Mouse (Mus musculus): ENCODE data around the gene Zfp281. TPM values are rescaled to one million over a fixed set of nuclear protein-coding genes. Genes with fewer than 3 reads are reported as not detected.

The Zfp281 gene
- polyA plus RNA-seq, 1 experiment from 2014 or later, result 20.7 TPM

- Histone ChIP-seq H3K36me3 (ENCODE audit: control insufficient read depth, insufficient read depth, low read length) (no peaks in the 10 kb centered on the region), H3K4me1 (ENCODE audit: control insufficient read depth, insufficient read depth, low read length) (no peaks in the 10 kb centered on the region), H3K4me3 (ENCODE audit: low read depth, low read length) (no peak overlapping the region), H3K9ac (replicated peaks; ENCODE audit: low read depth, low read length) (no peak overlapping the region), H3K27ac (ENCODE audit: low read length) (no peak overlapping the region), H3K4me2 (replicated peaks; ENCODE audit: low read depth, low read length) (no peak overlapping the region), H3K27me3 (ENCODE audit: control insufficient read depth, insufficient read depth, low read length) (no peaks in the 10 kb centered on the region), H3K9me3 (ENCODE audit: control insufficient read depth, low read depth, low read length) (no peaks in the 10 kb centered on the region)
- no peak for ATAC-seq (ENCODE audit: insufficient number of reproducible peaks, insufficient read depth, low FRiP score, low read depth)
- 89% methylated on average over 7 of the region's 7 CpGs for WGBS
These were observed 13.5 kb downstream of the Zfp281 start for GRCm38 (mm10) chr1:136638211-136638610.

- Histone ChIP-seq H3K27me3 (ENCODE audit: control insufficient read depth, insufficient read depth, low read length) (no peaks in the 10 kb centered on the region), H3K4me3 (ENCODE audit: low read depth, low read length) (no peak overlapping the region), H3K4me1 (ENCODE audit: control insufficient read depth, insufficient read depth, low read length) (no peaks in the 10 kb centered on the region), H3K27ac (ENCODE audit: low read length) (no peak overlapping the region), H3K4me2 (replicated peaks; ENCODE audit: low read depth, low read length) (no peak overlapping the region), H3K9me3 (ENCODE audit: control insufficient read depth, low read depth, low read length) (no peaks in the 10 kb centered on the region), H3K36me3 (ENCODE audit: control insufficient read depth, insufficient read depth, low read length) (no peaks in the 10 kb centered on the region), H3K9ac (replicated peaks; ENCODE audit: low read depth, low read length) (no peak overlapping the region)
- WGBS, result 87% methylated on average over 5 of the region's 5 CpGs
- ATAC-seq (ENCODE audit: insufficient number of reproducible peaks, insufficient read depth, low FRiP score, low read depth), result no peak
These were observed 14.0 kb downstream of the Zfp281 start for GRCm38 (mm10) chr1:136638699-136639098.

GRCm38 (mm10) chr1:136639221-136639620 lies 14.5 kb downstream of the Zfp281 start:
- Histone ChIP-seq H3K4me3 (ENCODE audit: low read depth, low read length) (no peak overlapping the region), H3K9ac (replicated peaks; ENCODE audit: low read depth, low read length) (no peak overlapping the region), H3K36me3 (ENCODE audit: control insufficient read depth, insufficient read depth, low read length) (no peaks in the 10 kb centered on the region), H3K9me3 (ENCODE audit: control insufficient read depth, low read depth, low read length) (no peaks in the 10 kb centered on the region), H3K4me2 (replicated peaks; ENCODE audit: low read depth, low read length) (no peak overlapping the region), H3K4me1 (ENCODE audit: control insufficient read depth, insufficient read depth, low read length) (no peaks in the 10 kb centered on the region), H3K27me3 (ENCODE audit: control insufficient read depth, insufficient read depth, low read length) (no peaks in the 10 kb centered on the region), H3K27ac (ENCODE audit: low read length) (no peak overlapping the region)
- no peak for ATAC-seq (ENCODE audit: insufficient number of reproducible peaks, insufficient read depth, low FRiP score, low read depth)
- 75% methylated on average over 2 of the region's 2 CpGs for WGBS

- H3K27ac ChIP-seq (ENCODE audit: low read length), result no peak overlapping the region
- H3K36me3 ChIP-seq (ENCODE audit: control insufficient read depth, insufficient read depth, low read length), result no peaks in the 10 kb centered on the region
- H3K4me1 ChIP-seq (ENCODE audit: control insufficient read depth, insufficient read depth, low read length), result no peaks in the 10 kb centered on the region
- 65% methylated on average over 3 of the region's 3 CpGs for WGBS
- H3K9me3 ChIP-seq (ENCODE audit: control insufficient read depth, low read depth, low read length), result no peaks in the 10 kb centered on the region
- ATAC-seq (ENCODE audit: insufficient number of reproducible peaks, insufficient read depth, low FRiP score, low read depth), result no peak
- H3K4me2 ChIP-seq (replicated peaks; ENCODE audit: low read depth, low read length), result no peak overlapping the region
- no peaks in the 10 kb centered on the region for H3K27me3 ChIP-seq (ENCODE audit: control insufficient read depth, insufficient read depth, low read length)
- no peak overlapping the region for H3K4me3 ChIP-seq (ENCODE audit: low read depth, low read length)
- no peak overlapping the region for H3K9ac ChIP-seq (replicated peaks; ENCODE audit: low read depth, low read length)
These were observed 18.0 kb downstream of the Zfp281 start for GRCm38 (mm10) chr1:136642701-136643100.

GRCm38 (mm10) chr1:136644486-136644885 lies 19.8 kb downstream of the Zfp281 start:
- H3K4me1 ChIP-seq (ENCODE audit: control insufficient read depth, insufficient read depth, low read length), result no peaks in the 10 kb centered on the region
- H3K9me3 ChIP-seq (ENCODE audit: control insufficient read depth, low read depth, low read length), result no peaks in the 10 kb centered on the region
- H3K4me3 ChIP-seq (ENCODE audit: low read depth, low read length), result no peak overlapping the region
- H3K36me3 ChIP-seq (ENCODE audit: control insufficient read depth, insufficient read depth, low read length), result no peaks in the 10 kb centered on the region
- no peak overlapping the region for H3K4me2 ChIP-seq (replicated peaks; ENCODE audit: low read depth, low read length)
- no peak overlapping the region for H3K27ac ChIP-seq (ENCODE audit: low read length)
- ATAC-seq (ENCODE audit: insufficient number of reproducible peaks, insufficient read depth, low FRiP score, low read depth), result no peak
- H3K27me3 ChIP-seq (ENCODE audit: control insufficient read depth, insufficient read depth, low read length), result no peaks in the 10 kb centered on the region
- 44% methylated on average over 4 of the region's 4 CpGs for WGBS
- no peak overlapping the region for H3K9ac ChIP-seq (replicated peaks; ENCODE audit: low read depth, low read length)

GRCm38 (mm10) chr1:136645849-136646625 lies 21.3 kb downstream of the Zfp281 start:
- no peak overlapping the region for H3K4me3 ChIP-seq (ENCODE audit: low read depth, low read length)
- no peak for ATAC-seq (ENCODE audit: insufficient number of reproducible peaks, insufficient read depth, low FRiP score, low read depth)
- H3K4me2 ChIP-seq (replicated peaks; ENCODE audit: low read depth, low read length), result no peak overlapping the region
- no peaks in the 10 kb centered on the region for H3K4me1 ChIP-seq (ENCODE audit: control insufficient read depth, insufficient read depth, low read length)
- no peaks in the 10 kb centered on the region for H3K9me3 ChIP-seq (ENCODE audit: control insufficient read depth, low read depth, low read length)
- whole genome bisulfite sequencing, result 86% methylated on average over 8 of the region's 8 CpGs
- H3K27ac ChIP-seq (ENCODE audit: low read length), result no peak overlapping the region
- H3K9ac ChIP-seq (replicated peaks; ENCODE audit: low read depth, low read length), result no peak overlapping the region
- no peaks in the 10 kb centered on the region for H3K36me3 ChIP-seq (ENCODE audit: control insufficient read depth, insufficient read depth, low read length)
- H3K27me3 ChIP-seq (ENCODE audit: control insufficient read depth, insufficient read depth, low read length), result no peaks in the 10 kb centered on the region

GRCm38 (mm10) chr1:136652066-136652465 lies 27.4 kb downstream of the Zfp281 start:
- Histone ChIP-seq H3K4me3 (ENCODE audit: low read depth, low read length) (no peak overlapping the region), H3K27me3 (ENCODE audit: control insufficient read depth, insufficient read depth, low read length) (no peaks in the 10 kb centered on the region), H3K27ac (ENCODE audit: low read length) (no peak overlapping the region), H3K36me3 (ENCODE audit: control insufficient read depth, insufficient read depth, low read length) (no peaks in the 10 kb centered on the region), H3K9me3 (ENCODE audit: control insufficient read depth, low read depth, low read length) (no peaks in the 10 kb centered on the region), H3K4me2 (replicated peaks; ENCODE audit: low read depth, low read length) (no peak overlapping the region), H3K9ac (replicated peaks; ENCODE audit: low read depth, low read length) (no peak overlapping the region), H3K4me1 (ENCODE audit: control insufficient read depth, insufficient read depth, low read length) (no peaks in the 10 kb centered on the region)
- no peak for ATAC-seq (ENCODE audit: insufficient number of reproducible peaks, insufficient read depth, low FRiP score, low read depth)
- WGBS, result 88% methylated on average over 3 of the region's 3 CpGs

GRCm38 (mm10) chr1:136653526-136653925 lies 28.8 kb downstream of the Zfp281 start:
- Histone ChIP-seq H3K27me3 (ENCODE audit: control insufficient read depth, insufficient read depth, low read length) (no peaks in the 10 kb centered on the region), H3K36me3 (ENCODE audit: control insufficient read depth, insufficient read depth, low read length) (no peaks in the 10 kb centered on the region), H3K4me1 (ENCODE audit: control insufficient read depth, insufficient read depth, low read length) (no peaks in the 10 kb centered on the region), H3K9ac (replicated peaks; ENCODE audit: low read depth, low read length) (no peak overlapping the region), H3K4me2 (replicated peaks; ENCODE audit: low read depth, low read length) (no peak overlapping the region), H3K9me3 (ENCODE audit: control insufficient read depth, low read depth, low read length) (no peaks in the 10 kb centered on the region), H3K27ac (ENCODE audit: low read length) (no peak overlapping the region), H3K4me3 (ENCODE audit: low read depth, low read length) (no peak overlapping the region)
- WGBS, result 83% methylated on average over 8 of the region's 8 CpGs
- no peak for ATAC-seq (ENCODE audit: insufficient number of reproducible peaks, insufficient read depth, low FRiP score, low read depth)

- Histone ChIP-seq H3K9ac (replicated peaks; ENCODE audit: low read depth, low read length) (no peak overlapping the region), H3K9me3 (ENCODE audit: control insufficient read depth, low read depth, low read length) (no peaks in the 10 kb centered on the region), H3K4me2 (replicated peaks; ENCODE audit: low read depth, low read length) (no peak overlapping the region), H3K4me3 (ENCODE audit: low read depth, low read length) (no peak overlapping the region), H3K36me3 (ENCODE audit: control insufficient read depth, insufficient read depth, low read length) (no peaks in the 10 kb centered on the region), H3K27me3 (ENCODE audit: control insufficient read depth, insufficient read depth, low read length) (no peaks in the 10 kb centered on the region), H3K4me1 (ENCODE audit: control insufficient read depth, insufficient read depth, low read length) (no peaks in the 10 kb centered on the region), H3K27ac (ENCODE audit: low read length) (no peak overlapping the region)
- 37% methylated on average over 11 of the region's 11 CpGs for WGBS
- ATAC-seq (ENCODE audit: insufficient number of reproducible peaks, insufficient read depth, low FRiP score, low read depth), result no peak
These were observed 29.7 kb downstream of the Zfp281 start for GRCm38 (mm10) chr1:136654385-136654784.
